Mouse (Mus musculus) heart, postnatal 0 days (tissue): ENCODE data around the gene Rgs12. TPM values are rescaled to one million over a fixed set of nuclear protein-coding genes. Genes with fewer than 3 reads are reported as not detected.

Experiments
- ATAC-seq: fragments of 200-750 bp; cut with Nextera tagmentation; 2 replicates; pipeline ENCODE4 v1.8.0; 2017; ENCODE audit warnings: low read depth, moderate number of reproducible peaks, moderate library complexity; ENCODE audit not compliant: insufficient read depth
- DNase-seq: peaks from one replicate; pipeline ENCODE4 v3.0.0-alpha.2; 2016; ENCODE audit warnings: low spot score
- H3K27ac ChIP-seq: fragments of 300-500 bp; sonication (generic); 2 replicates; pipeline ENCODE4 v1.5.1; 2014; ENCODE audit warnings: low read depth, mild to moderate bottlenecking
- H3K27me3 ChIP-seq: fragments of 300-500 bp; sonication (generic); 2 replicates; pipeline ENCODE4 v1.6.1; 2014; ENCODE audit warnings: low read length, mixed read lengths; ENCODE audit not compliant: control insufficient read depth, insufficient read depth
- H3K36me3 ChIP-seq: fragments of 300-500 bp; sonication (generic); replicated peaks from 2 replicates; pipeline ENCODE4 v1.6.1; 2014; ENCODE audit warnings: low read length, mixed read lengths; ENCODE audit not compliant: control insufficient read depth, insufficient read depth
- H3K4me1 ChIP-seq: fragments of 300-500 bp; sonication (generic); 2 replicates; pipeline ENCODE4 v1.6.1; 2014; ENCODE audit warnings: antibody characterized with exemption; ENCODE audit not compliant: control insufficient read depth, insufficient read depth
- H3K4me2 ChIP-seq: fragments of 300-500 bp; sonication (generic); 2 replicates; pipeline ENCODE4 v1.6.1; 2014; ENCODE audit warnings: low read depth, mild to moderate bottlenecking, low read length, moderate library complexity
- H3K4me3 ChIP-seq: fragments of 300-500 bp; sonication (generic); 2 replicates; pipeline ENCODE4 v1.5.1; 2014; ENCODE audit warnings: low read depth, low read length
- H3K9ac ChIP-seq: fragments of 300-500 bp; sonication (generic); replicated peaks from 2 replicates; pipeline ENCODE4 v1.6.1; 2014; ENCODE audit warnings: low read depth, low read length, mixed read lengths
- H3K9me3 ChIP-seq: fragments of 300-500 bp; sonication (generic); replicated peaks from 2 replicates; pipeline ENCODE4 v1.6.1; 2016; ENCODE audit warnings: low read length; ENCODE audit not compliant: control insufficient read depth
- CTCF ChIP-seq: IDR thresholded peaks from 2 replicates; pipeline ENCODE4 v1.5.1; 2016; ENCODE audit warnings: antibody characterized with exemption, control low read depth, low read depth
- EP300 ChIP-seq: IDR thresholded peaks from 2 replicates; pipeline ENCODE4 v1.6.1; 2016; ENCODE audit warnings: antibody characterized with exemption, low read depth
- WGBS: fragments of 180-500 bp; shearing (Covaris S2); extraction: QIAGEN DNeasy Blood & Tissue Kit; methylation state at CpG from one replicate; pipeline ENCODE4 v1.1.7; 2014; 5-methylcytosine and 5-hydroxymethylcytosine counted together
- polyA plus RNA-seq: library from polyadenylated mRNA; unstranded; fragments of >200 nt; fragmentation: Nextera tagmentation; extraction: Ambion mirVana; gene quantifications from 2 replicates; pipeline ENCODE4 v1.2.1, GENCODE M21; 2015
- total RNA-seq: library from RNA; depleted of rRNA; stranded (reverse); fragments of >200 nt; gene quantifications from 2 replicates; pipeline ENCODE4 v1.2.3, GENCODE M21; 2014; ENCODE audit warnings: low replicate concordance

The Rgs12 gene
- total and polyA plus RNA-seq, 2 experiments from 2014 or later = 29.2 to 77.3 TPM

GRCm38 (mm10) chr5:34933461-34933860, 15.8 kb upstream of the Rgs12 start:
- Histone ChIP-seq H3K4me2 (no peak overlapping the region), H3K4me1 (peaks cover 16% of the 10 kb centered on the region), H3K27me3 (no peaks in the 10 kb centered on the region), H3K27ac (no peak overlapping the region), H3K9ac (no peak overlapping the region), H3K9me3 (no peaks in the 10 kb centered on the region), H3K4me3 (no peak overlapping the region), H3K36me3 (no peaks in the 10 kb centered on the region)
- no peak for TF ChIP-seq EP300
- TF ChIP-seq CTCF = peak; percentile 32
- DNase-seq (no peak), ATAC-seq (no peak)
- WGBS = 93% methylated on average over 1 of the region's 1 CpGs

- H3K4me1 ChIP-seq = no peaks in the 10 kb centered on the region
- 71% methylated on average over 10 of the region's 10 CpGs for WGBS
- H3K27ac ChIP-seq = no peak overlapping the region
- ATAC-seq = no peak
- H3K4me2 ChIP-seq = no peak overlapping the region
- no peaks in the 10 kb centered on the region for H3K36me3 ChIP-seq
- no peaks in the 10 kb centered on the region for H3K9me3 ChIP-seq
- no peak overlapping the region for H3K4me3 ChIP-seq
- H3K27me3 ChIP-seq = no peaks in the 10 kb centered on the region
- DNase-seq = no peak
- TF ChIP-seq EP300 (no peak), CTCF (no peak)
- H3K9ac ChIP-seq = no peak overlapping the region
Observed at GRCm38 (mm10) chr5:34941710-34942470, 7.4 kb upstream of the Rgs12 start.

- Histone ChIP-seq H3K27me3 (no peaks in the 10 kb centered on the region), H3K9ac (no peak overlapping the region), H3K4me2 (no peak overlapping the region), H3K27ac (no peak overlapping the region), H3K4me1 (0 out of 2 replicates have a peak, but pooled peaks cover 5% of the 10 kb centered on the region), H3K36me3 (no peaks in the 10 kb centered on the region), H3K9me3 (no peaks in the 10 kb centered on the region), H3K4me3 (no peak overlapping the region)
- no peak for TF ChIP-seq EP300
- no peak for TF ChIP-seq CTCF
- DNase-seq (no peak), ATAC-seq (no peak)
- WGBS = 71% methylated on average over 3 of the region's 3 CpGs
Observed at GRCm38 (mm10) chr5:34943428-34943827, 5.8 kb upstream of the Rgs12 start.

- Histone ChIP-seq H3K4me1 (peaks cover 38% of the 10 kb centered on the region), H3K9me3 (no peaks in the 10 kb centered on the region), H3K4me2 (peak overlapping the region; percentile 76), H3K4me3 (peak overlapping the region; percentile 80), H3K9ac (peak overlapping the region; percentile 85), H3K27me3 (no peaks in the 10 kb centered on the region), H3K27ac (peak overlapping the region; percentile 80), H3K36me3 (no peaks in the 10 kb centered on the region)
- DNase-seq (no peak), ATAC-seq (peak; percentile 7; the same call in 1 of the 2 replicates)
- WGBS = 4% methylated on average over 12 of the region's 12 CpGs
- TF ChIP-seq CTCF (no peak), EP300 (no peak)
Observed at GRCm38 (mm10) chr5:34949769-34950211, 545 bp downstream of the Rgs12 start.

GRCm38 (mm10) chr5:34950486-34951160, 1.4 kb downstream of the Rgs12 start:
- peaks cover 46% of the 10 kb centered on the region for H3K4me1 ChIP-seq
- WGBS = 66% methylated on average over 6 of the region's 6 CpGs
- no peaks in the 10 kb centered on the region for H3K27me3 ChIP-seq
- ATAC-seq (no peak), DNase-seq (no peak)
- H3K27ac ChIP-seq = peak overlapping the region; percentile 17; the same call in 1 of the 2 replicates
- peak overlapping the region; percentile 76 for H3K4me2 ChIP-seq
- no peaks in the 10 kb centered on the region for H3K36me3 ChIP-seq
- H3K9ac ChIP-seq = no peak overlapping the region; the same call in 1 of the 2 replicates
- H3K9me3 ChIP-seq = no peaks in the 10 kb centered on the region
- TF ChIP-seq CTCF (no peak), EP300 (no peak)
- H3K4me3 ChIP-seq = peak overlapping the region; percentile 80
